Mouse (Mus musculus): Measurements from ENCODE around the gene Plxdc2.

Gene Plxdc2

DNA sequence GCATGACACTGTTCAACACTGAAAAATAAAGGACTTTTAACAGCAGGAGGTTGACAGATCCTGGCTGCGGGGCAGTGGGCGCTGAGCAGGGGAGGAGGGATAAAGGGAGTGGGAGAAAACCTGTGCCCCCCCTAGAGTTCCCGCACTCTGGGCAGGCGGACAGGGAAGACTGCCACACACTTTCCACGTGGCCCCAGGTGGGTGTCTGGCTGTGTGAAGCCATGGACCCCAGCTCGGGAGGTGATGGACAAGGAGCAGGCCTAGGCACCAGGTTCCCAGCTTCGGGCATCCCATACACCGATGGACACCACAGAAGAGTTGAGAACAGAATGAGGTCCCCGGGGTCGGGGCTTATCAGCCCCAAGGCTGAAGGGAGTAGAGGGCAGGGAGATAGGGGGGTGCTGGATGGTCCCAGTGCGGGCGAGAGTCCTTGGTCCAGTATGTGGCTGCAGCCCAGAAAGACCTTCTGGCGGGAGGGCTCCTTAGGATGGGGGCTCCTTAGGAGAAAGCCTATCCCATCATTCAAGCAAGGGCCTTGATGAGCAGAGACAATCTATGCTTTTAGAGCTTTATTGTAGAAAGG lies 215.2 kb downstream of the Plxdc2 start:
- DNase-seq (ENCODE audit: low spot score): no peak

DNA sequence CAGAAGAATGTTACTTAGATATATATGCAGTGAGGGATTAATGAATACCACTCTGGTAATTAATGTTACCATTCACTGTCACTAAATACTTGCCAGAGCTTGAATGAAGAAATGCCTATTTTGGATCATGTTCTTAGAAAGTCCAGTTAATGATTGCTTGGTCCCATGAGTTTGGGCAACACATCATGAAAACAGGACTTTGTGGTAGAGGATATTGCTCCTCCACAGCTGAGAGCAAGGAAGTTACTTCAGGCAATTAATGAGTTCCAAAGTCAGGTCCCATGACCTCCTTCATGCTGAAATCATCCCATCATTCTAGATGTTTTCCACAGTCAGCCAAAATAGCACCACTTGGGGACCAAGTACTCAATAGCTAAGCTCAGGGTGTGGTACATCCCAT lies 220.5 kb downstream of the Plxdc2 start:
- no peak for DNase-seq (ENCODE audit: low spot score)

DNA sequence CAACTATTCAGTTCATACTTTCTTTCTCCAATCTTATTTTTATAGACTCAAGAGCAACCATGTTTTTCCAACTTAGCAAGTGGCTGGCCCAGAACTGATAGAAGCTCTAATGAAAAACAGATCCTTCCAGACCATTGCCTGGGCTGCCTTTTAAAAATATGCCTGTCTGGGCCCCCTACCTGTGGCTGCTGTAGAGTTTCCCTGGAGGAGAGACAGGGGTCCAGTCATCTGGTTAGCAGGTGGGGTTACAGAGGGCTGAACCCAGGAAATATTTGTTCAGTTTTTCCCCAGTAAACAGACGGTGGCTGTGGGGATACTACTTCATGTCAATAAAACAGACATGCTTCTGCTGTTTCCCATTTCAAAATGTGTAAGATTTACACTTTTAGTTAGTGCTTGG lies 222.0 kb downstream of the Plxdc2 start:
- DNase-seq (ENCODE audit: low spot score): no peak

DNA sequence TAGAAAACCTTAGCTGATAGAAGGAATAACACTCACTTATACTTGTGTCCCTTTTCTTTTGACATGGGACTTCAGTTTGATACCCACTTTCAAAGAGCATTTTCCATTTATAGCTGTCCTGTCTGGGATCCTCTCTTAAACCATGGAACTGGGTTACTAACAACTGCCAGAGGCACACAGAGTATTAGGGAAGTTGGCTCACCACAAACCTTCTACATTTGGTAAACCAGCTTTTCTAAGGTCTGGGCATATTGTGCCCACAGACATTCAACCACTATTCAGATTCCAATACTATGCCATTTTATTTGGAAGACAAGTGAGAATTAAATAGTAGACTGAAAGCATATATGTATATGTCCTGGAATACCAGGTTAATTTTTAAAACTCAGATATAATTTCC lies 232.4 kb downstream of the Plxdc2 start:
- no peak for DNase-seq (ENCODE audit: low spot score)

DNA sequence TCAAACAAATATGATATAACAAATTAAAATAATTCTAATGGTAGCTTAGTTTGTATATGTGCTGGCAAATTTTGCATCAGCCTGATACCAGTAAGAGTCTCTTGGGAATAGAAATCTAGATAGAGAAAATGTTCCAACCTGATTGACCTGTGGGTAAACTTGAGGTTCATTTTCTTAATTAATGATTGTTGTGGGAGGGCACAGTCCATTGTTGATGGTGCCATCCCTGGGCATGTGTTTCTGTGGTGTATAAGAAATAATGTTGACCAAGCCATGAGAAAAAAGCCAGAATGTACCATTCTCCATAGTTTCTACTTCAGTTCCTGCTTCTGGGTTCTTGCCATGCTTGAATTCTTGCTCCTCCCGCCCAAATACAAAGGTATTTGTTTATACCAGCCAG lies 239.3 kb downstream of the Plxdc2 start:
- no peak for DNase-seq (ENCODE audit: low spot score)

DNA sequence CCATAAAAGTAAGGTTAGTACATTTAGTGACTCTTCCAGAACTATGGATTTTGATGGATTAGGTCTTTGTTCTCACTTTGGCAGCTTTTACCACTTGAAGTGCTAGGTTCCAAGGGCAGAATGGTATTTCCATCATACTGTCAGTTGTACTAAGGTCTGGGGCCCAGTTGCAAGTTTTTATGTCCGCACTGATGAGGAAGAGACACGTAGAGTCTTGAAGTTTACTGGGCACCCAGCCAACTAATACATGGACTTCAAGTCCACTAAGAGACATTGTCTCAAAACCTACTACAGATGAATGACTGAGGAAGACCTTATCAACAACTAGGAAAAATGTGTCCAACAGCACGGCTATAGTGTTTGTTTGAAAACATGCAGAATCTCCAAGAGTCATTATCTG lies 242.1 kb downstream of the Plxdc2 start:
- DNase-seq (ENCODE audit: low spot score): no peak

DNA sequence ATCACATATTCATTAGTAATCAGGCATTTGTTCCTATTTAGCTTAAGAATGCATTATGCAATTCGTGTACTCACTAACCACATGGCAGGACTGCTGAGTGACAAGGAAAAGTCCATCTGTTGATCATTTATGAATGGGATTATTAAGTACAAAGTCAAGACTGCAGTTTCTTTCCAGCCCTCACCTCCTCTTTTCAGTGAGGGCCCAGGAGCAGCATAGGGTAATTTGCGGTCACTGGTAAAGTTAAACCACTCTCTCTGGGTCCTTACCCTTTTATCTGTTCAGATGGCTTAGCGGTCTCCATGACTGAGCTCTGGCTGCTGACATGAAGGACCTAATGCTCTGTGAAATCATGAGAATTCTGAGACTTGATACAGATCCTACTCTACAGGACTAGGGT lies 248.2 kb downstream of the Plxdc2 start:
- no peak for DNase-seq (ENCODE audit: low spot score)

DNA sequence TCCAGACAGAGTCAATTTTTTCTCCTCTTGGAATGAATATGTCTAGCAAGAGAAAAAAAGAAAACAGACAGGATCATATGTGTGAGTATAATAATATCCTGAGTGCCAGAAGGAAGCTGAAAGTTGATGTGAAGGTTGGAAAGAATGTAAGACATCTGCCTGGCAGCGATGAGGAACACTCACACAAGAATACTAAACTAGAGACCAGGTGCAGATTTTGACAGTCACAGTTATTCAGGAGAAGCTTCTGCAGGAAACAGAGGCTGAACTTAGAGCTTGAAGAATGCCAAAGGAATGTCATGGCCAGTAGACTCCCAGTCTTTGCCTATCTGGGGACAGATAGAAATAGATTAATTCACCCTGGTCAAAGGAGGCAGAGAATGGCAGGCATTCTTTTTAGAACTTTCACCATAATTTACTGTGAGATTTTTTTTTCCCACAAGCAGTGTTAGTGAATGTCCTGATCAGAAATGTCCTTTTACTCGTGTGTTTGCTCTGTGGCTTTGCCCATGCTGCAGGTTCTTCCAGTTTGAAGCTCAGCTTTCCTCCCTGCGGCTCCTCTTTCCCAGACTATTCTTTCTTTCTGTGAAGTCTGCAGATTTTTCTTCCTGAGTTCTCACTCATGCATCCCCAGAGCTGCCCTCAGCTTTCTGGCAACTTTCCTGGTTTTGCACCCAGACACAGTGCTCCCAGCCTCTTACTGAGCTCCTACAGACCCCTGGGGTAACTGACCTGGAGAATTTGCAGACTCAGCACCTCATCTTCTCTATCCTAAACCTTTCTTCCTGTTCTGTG lies 251.9 kb downstream of the Plxdc2 start:
- DNase-seq (ENCODE audit: low spot score): no peak

DNA sequence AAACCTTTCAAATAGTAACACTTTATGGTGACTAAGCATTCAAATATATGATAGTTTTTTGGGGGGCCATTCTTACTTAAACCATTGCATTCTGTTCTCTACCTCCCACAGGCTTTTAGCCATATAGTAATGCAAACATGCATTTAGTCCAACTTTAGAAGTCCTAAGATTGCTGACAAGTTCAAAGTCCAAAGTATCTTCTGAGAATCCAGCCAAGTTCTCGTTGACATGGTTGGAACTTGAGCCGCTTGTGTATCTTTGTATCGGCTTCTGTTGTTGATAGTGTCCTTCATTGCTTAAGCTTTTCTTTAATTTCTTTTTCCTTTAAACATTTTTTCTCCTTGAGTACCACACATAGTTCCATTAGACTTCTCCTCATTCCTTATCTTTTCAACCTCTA lies 286.0 kb downstream of the Plxdc2 start:
- no peak for DNase-seq (ENCODE audit: low spot score)

DNA sequence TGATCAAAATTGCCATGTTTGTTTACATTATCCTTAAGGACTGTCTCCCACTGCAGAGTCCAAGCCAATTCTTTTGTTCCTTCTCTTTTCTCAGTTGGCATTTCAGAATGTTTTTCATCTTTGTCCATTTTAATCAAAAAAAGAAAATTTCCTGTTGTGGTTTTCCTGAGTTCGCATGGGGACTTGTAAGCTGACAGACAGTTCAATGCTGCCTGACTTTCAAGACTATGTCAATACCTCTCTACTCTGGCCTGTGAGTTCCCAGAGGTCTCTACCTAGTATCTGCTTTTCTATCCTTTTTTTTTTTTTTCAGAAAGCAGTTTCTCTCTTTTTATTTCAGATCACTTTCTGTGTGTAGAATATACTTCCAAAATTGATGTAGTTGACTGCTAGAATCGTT lies 295.6 kb downstream of the Plxdc2 start:
- no peak for DNase-seq (ENCODE audit: low spot score)

DNA sequence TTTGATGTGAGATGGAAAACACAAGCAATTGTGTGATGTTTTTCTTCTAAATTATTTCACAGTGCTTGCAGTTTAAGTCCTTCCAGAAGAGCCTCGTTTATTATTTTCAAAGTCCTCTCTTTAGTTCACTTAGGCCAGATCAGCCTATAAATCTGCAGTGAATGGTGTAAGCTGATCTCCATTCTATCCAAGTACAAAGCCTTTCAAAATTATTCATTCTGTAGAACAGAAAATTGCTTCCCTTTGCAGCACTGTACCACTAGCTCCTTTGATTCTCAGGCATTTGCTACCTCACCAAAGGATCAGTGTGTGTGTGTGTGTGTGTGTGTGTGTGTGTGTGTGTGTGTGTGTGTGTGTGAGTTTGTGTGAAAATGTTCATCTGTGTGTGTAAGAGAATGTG lies 308.4 kb downstream of the Plxdc2 start:
- DNase-seq (ENCODE audit: low spot score): no peak

DNA sequence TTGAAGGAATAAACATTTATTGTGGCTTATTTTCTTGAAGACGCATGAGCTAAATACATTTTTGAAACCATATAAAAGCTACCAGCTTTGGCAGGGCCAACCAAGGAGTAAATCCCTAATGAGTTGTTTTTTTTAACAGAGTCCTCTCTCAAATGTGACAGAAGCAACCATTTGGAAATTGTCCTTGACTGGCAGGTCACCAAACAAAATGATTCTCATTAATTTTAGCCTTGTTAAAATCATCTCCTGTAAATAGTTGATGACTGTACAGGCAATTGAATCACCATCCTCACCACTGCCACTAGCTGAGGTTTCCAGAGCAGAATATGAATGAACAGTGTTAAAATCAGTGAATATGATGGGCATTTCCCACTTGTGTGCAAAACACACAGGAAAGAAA lies 312.3 kb downstream of the Plxdc2 start:
- no peak for DNase-seq (ENCODE audit: low spot score)

DNA sequence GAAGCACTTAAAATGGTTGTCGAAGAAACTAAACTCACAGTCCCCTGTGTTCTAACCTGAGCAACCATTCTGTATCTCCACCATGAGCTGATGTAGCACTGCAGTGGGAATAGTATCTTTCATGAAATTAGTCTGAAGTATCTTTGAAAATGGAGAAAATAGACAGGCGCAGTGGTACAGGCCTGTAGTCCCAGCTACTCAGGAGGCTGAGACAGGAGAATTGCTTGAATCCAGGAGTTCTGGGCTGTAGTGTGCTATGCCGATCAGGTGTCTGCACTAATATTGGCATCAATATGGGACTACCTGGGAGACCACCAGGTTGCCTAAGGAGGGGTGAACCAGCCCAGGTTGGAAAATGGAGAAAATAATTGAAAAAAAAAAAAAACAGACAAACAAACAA lies 326.8 kb downstream of the Plxdc2 start:
- no peak for DNase-seq (ENCODE audit: low spot score)

DNA sequence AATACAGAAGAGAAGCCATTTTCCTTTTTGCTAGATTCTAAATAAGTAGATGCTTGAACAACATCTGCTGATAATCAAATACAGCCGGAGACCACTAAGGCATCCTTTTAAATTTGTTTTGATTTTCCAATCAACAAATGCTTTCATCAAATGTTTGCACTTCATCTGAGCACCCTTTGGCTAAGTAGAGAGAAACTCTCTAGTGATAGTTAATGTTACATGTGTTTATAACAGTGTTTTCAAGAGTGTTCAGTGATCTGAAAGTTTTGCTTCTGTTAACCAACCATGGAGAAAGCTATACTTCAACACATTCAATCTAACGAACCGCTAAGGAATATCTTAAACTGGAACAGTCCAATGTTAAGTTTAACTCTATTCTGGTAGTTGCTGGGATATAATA lies 327.6 kb downstream of the Plxdc2 start:
- no peak for DNase-seq (ENCODE audit: low spot score)

DNA sequence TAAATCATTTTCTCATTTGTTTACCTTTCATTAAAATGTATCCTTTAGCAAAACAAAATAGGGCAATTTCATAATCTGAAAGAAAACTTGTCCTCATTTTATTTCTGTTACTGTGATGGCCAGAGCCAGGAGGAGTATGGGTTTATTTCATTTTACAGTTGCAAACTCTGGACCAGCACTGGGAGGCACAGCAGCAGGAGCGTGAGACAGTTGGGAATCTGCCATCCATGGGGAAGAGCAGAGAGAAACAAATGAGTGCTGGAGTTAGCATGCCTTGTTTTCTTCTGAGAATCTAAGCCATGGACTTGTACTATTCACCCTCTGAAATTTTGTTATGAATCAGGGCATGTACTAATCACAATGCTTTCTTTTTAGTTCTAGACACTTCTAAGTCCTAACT lies 328.4 kb downstream of the Plxdc2 start:
- DNase-seq (ENCODE audit: low spot score): no peak

DNA sequence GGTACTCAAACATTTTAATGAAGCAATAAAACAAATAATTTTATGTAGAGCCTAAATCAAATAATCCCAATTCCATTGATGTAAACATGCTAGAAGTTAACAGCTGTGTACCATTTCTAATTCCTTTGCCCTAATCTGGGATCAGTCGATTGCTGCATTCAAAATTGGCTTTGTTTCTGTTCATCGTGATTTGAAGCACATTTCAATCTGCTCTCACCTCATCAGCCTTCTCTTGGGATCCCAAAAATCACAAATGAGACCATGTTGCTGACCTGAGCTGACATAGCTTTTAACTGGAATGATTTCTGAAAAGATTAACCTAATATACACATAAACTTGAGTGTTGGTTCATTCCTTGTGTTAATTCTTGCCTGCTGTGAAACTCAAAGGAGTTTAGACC lies 340.3 kb downstream of the Plxdc2 start:
- DNase-seq (ENCODE audit: low spot score): no peak

DNA sequence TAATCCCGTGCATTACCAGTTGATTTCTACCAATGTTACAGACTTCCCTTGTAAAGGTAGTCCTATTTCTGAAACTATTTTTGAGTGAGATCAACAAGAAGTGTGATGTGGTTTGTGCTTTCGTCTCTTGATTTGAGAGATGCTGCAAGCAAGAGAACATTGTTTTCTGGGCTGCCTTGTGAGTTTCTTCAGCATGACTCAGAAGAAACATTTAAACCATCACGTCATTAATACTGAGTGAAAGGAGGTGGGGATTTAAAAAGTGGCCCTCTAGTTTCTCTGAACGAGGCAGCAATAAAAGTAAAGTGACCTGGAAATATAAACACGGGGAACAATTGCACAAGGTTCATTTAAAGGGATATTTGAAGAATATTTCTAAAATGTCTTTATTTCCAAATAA lies 341.1 kb downstream of the Plxdc2 start:
- no peak for DNase-seq (ENCODE audit: low spot score)

DNA sequence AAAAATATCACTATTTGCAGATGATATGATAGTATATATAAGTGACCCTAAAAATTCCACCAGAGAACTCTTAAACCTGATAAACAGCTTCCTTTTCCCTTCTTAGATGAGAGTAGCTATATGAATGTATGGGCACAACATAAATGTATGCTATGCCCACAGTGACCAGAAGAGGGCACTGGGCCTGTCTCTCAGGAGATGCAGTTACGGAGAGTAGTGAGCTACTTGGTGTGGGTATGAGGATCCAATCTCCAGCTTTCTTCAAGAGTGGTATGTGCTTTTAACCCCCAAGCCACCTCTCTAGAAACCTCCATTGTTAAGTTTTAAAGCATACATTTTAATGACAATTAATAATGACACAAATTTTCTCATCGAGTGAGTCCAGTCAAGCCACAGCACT lies 350.1 kb downstream of the Plxdc2 start:
- no peak for DNase-seq (ENCODE audit: low spot score)

DNA sequence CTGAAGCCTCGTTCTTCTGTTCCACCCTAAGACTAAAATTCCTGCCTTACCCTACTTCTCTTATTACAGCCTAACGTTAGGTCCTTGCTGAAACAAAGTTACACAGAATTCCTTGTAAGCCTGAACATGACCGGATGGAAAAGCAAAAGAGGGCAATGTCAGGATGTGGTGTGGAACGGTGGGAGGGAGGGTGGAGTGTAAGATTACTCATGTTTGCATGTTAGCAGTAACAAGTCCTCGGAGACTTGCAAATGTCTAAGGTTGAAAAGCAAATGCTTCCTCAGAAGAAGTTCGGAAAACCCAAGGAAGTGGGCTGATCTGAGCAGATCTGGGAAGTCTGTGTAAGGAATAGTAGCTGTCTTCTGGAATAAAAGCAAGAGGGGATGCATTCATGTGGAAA lies 353.8 kb downstream of the Plxdc2 start:
- DNase-seq (ENCODE audit: low spot score): no peak

DNA sequence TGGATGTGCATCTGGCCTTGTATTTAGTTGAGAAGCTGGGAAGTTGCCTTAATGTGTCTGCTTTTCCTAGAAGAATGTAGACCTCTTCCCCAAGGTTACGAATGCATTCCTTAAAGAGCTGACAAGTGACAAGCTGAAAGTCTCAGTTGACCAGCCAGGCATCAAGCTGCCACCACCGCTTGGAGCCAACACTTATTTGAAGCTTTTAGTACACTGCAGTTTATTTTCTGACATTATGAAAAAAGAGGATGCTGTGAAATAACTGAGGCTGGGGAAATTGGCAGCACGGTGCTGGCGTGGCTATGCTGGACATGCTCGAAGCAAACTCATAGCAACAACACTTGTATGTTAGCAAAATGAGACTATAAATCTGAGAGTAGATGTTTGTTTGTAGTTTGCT lies 374.9 kb downstream of the Plxdc2 start:
- DNase-seq (ENCODE audit: low spot score): no peak

DNA sequence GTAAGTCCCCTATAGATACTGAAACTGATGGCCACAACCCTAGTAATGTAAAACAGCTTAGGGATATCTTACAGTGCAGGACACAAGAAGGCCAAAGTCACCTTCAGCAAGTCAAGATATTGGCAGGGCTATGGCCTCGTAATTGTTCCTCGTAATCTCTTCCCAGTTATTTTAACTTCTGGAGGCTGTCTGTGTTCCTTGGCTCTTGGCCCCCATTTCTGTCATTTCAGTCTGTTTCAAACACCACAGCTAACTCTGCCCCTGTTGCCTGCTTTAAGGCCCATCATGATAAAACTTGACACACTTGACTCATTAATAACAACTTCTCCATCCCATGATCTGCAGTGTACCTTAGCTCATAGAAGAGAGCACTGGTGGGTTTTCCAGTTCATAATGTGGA lies 378.3 kb downstream of the Plxdc2 start:
- DNase-seq (ENCODE audit: low spot score): no peak

DNA sequence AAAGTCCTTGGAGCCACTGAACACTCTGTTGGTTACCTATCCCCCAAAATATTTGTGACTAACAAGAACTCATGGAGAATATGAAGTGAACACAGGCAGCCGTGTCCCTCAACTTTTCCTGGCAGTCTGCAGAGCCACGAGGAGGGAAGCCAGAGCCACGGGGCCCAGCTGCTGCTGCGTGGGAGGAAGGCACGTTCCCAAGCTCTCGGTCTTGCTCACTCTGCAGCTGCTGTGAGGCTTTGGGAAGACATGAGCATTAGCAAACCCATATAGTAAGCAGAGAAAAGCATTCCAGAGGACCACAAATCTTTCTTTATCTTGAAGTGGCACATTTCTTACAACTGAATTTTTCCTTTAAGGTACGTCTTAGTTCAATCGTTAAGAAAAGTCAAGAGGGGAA lies 382.1 kb downstream of the Plxdc2 start:
- peak; percentile 49 for DNase-seq (ENCODE audit: low spot score)

DNA sequence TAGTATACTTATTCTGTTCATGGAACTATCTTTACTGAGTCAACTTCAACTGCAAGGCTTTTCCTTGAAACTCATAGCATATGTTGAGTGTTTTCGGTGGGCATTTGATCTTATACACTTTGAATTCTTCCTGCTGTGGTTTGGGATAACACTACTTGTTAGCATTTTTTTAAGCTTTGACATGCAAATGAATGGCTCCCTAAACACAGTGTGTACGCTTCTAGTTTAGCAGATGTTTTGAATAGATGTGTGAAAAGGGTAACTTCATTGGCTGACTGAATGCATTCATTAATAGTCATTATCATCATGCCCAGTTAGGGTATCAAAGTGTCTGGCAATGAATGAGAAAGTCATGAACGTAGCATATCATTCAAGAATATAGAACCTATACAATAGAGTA lies 385.7 kb downstream of the Plxdc2 start:
- DNase-seq (ENCODE audit: low spot score): no peak

DNA sequence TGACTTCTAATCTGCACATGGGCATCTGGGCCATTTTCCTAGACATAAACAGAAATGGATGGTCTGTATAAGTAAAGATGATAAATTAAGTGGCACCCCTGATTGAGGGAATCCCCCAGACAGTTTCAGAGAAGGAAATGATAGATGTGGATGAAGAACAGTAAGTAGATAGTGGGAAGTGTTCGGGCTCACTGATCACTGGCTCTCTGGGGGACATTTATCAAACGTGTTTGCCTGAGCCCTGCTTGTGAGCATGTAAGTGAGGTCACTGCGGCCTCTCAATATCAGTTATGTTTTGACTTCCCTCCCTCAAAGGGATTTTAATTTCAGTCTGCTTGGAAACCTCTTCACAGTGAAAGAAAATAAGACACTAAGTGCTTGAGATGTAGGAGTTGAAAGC lies 387.5 kb downstream of the Plxdc2 start:
- DNase-seq (ENCODE audit: low spot score): no peak

All from ovary, postnatal 10 days (tissue).